Mouse (Mus musculus): ENCODE measurements around the gene Tap2. TPM values are rescaled to one million over a fixed set of nuclear protein-coding genes. Genes with fewer than 3 reads are reported as not detected.
A peak's percentile ranks its signal among the peaks of the same experiment; 100 is the strongest.

Tap2 gene
- polyA plus RNA-seq, 1 experiment, result 159 TPM

DNA sequence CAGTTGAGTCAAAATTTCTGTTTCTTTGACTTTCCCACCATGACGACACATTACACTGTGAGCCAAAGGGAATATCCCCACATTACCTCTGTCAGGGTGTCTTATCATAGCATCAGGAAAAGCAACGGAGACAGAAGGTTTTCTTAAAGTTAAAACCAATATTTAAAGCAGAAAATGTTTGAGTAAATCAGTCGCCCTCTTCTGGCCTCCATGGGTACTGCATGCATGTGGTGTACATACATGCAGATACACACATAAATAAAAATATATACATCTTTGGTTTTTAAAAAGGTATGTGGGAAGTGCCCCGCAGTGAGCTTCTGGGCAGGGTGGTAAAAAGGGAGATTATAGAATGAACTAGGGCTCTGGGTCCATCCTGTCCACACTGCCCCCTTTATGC is 26.1 kb upstream of the Tap2 start:
- TF ChIP-seq CTCF (IDR thresholded peaks at IDR 0.05; ENCODE audit: insufficient read depth, low read depth, low read length), result no peak
- TF ChIP-seq POLR2A (IDR thresholded peaks at IDR 0.05; ENCODE audit: insufficient read depth, low read depth, low read length), result no peak
- Histone ChIP-seq H3K4me3 (ENCODE audit: insufficient read depth, low read depth, low read length) (no peak overlapping the region), H3K27ac (ENCODE audit: insufficient read depth, low read depth, low read length) (no peak overlapping the region), H3K4me1 (ENCODE audit: control insufficient read depth, insufficient read depth, low read length) (no peaks in the 10 kb centered on the region)
- WGBS, result 75% methylated on average over 4 of the region's 4 CpGs

DNA sequence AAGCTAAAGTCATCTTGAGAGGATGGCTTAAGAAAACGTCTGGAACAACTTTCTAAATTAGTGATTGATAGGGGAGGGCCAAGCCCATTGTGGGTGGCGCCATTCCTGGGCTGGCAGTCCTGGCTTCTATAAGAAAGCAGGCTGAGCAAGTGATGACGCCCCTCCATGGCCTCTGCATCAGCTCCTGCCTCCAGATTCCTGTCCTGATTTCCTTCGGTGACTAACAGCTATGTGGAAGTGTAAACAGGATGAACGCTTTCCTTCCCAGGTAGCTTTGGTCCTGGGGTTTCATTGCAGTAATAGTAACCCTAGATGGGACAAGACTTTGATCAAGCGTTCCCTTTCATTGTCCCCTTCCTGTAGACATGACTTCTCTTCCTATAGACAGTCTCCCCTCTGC is 24.3 kb upstream of the Tap2 start:
- no peak for TF ChIP-seq CTCF (IDR thresholded peaks at IDR 0.05; ENCODE audit: insufficient read depth, low read depth, low read length)
- no peak for TF ChIP-seq POLR2A (IDR thresholded peaks at IDR 0.05; ENCODE audit: insufficient read depth, low read depth, low read length)
- Histone ChIP-seq H3K27ac (ENCODE audit: insufficient read depth, low read depth, low read length) (no peak overlapping the region), H3K4me3 (ENCODE audit: insufficient read depth, low read depth, low read length) (no peak overlapping the region), H3K4me1 (ENCODE audit: control insufficient read depth, insufficient read depth, low read length) (no peaks in the 10 kb centered on the region)
- WGBS, result 63% methylated on average over 6 of the region's 6 CpGs

DNA sequence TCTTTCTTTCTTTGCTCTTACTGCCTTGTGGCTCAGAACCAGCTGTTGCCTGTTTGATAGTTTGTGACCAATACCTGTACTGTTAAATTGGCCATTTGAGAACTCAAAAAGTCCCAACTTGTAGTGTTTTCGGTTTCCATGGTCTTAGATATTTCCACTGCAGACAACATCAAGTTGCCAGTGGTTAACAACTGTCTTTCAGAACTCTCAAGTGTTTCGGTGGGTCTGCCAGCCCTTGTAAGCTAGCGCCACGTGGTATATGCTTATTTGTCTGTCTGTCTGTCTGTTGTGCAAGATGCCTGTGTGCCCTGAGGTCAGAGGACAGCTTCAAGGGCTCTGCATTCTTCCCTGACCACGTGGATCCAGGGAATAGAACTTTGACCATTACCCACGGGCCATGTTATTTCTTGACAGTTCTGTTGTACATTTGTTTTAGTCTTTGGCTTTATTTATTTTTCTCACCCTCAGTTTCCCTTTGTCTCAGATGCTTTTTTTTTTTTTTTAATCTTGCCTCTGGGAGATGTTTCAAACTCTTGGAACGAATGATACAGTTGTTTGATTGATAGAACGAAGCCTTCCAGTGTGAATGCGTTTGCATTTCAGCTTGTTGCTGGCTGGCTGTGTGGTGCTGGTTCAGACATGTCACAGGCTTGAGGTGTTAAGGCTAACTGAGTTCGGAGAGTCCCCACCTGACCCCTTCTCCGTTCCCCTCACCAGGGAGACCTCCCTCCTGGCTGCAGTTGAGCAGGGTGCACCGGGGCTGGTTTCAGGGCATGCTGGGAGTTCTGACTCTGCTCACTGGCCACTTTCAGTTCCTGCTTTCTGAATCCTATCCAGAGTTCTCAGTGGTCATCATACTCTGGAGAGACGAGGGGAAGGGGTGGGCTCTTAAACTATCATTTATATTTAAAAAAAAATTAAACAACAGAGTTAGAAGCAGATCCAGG is 23.1 kb upstream of the Tap2 start:
- WGBS, result 68% methylated on average over 13 of the region's 13 CpGs
- TF ChIP-seq POLR2A (IDR thresholded peaks at IDR 0.05; ENCODE audit: insufficient read depth, low read depth, low read length) (no peak), CTCF (IDR thresholded peaks at IDR 0.05; ENCODE audit: insufficient read depth, low read depth, low read length) (no peak)
- Histone ChIP-seq H3K4me1 (ENCODE audit: control insufficient read depth, insufficient read depth, low read length) (no peaks in the 10 kb centered on the region), H3K27ac (ENCODE audit: insufficient read depth, low read depth, low read length) (no peak overlapping the region), H3K4me3 (ENCODE audit: insufficient read depth, low read depth, low read length) (no peak overlapping the region)

DNA sequence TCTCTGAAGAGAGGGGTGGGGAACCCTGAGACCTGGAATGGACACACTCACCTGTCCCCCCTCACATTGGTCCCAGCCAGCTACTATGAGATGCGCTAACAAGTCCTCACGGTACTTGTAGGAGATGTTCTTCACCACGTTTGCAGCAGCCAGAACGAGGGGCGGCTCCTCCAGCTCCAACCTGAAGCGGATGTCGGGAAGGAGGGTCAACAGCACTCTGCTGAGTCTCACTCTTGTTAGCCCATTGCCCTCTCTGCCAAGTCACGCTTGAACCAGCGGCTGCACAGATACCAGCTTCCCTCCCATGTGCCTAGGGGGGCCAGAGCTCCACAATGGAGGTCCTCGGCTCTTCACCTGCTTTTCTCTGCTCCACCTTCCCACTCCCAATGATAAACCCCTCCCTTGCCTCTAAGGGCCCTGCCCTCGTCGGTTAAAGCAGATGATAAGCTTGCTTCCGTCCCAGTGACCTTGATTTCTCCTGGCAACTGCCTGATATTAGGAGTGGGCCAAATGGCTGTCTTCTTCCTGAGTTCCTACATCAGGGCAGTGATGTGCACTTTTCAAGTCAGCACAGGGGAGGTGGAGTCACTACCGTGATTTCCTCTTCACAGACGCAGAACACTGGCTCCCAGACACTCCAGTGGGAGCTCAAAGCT is 19.6 kb upstream of the Tap2 start:
- Histone ChIP-seq H3K27ac (ENCODE audit: insufficient read depth, low read depth, low read length) (no peak overlapping the region), H3K4me3 (ENCODE audit: insufficient read depth, low read depth, low read length) (no peak overlapping the region), H3K4me1 (ENCODE audit: control insufficient read depth, insufficient read depth, low read length) (peaks cover 16% of the 10 kb centered on the region)
- no peak for TF ChIP-seq CTCF (IDR thresholded peaks at IDR 0.05; ENCODE audit: insufficient read depth, low read depth, low read length)
- no peak for TF ChIP-seq POLR2A (IDR thresholded peaks at IDR 0.05; ENCODE audit: insufficient read depth, low read depth, low read length)
- 71% methylated on average over 15 of the region's 15 CpGs for WGBS

DNA sequence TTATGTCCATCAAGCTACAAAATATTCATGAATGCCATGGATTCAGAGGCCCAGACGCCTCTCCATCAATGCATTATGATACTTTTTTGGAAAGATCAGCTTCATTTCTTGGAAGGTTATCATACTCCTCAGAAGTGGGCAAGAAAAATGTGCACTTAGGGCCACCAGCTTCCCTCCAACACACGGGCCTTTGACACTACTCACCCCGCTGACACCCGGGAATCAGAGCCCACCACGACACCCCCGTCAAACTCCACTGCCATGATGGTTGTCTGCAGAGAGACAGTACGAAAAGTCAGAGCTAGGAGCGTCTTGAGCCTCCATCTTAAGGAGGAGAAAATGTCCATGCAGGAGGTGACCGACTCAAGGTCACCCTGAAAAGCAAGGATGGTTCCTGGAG is 17.8 kb upstream of the Tap2 start:
- Histone ChIP-seq H3K4me1 (ENCODE audit: control insufficient read depth, insufficient read depth, low read length) (peaks cover 20% of the 10 kb centered on the region), H3K4me3 (ENCODE audit: insufficient read depth, low read depth, low read length) (no peak overlapping the region), H3K27ac (ENCODE audit: insufficient read depth, low read depth, low read length) (no peak overlapping the region)
- WGBS, result 93% methylated on average over 9 of the region's 9 CpGs
- TF ChIP-seq CTCF (IDR thresholded peaks at IDR 0.05; ENCODE audit: insufficient read depth, low read depth, low read length) (no peak), POLR2A (IDR thresholded peaks at IDR 0.05; ENCODE audit: insufficient read depth, low read depth, low read length) (no peak)

DNA sequence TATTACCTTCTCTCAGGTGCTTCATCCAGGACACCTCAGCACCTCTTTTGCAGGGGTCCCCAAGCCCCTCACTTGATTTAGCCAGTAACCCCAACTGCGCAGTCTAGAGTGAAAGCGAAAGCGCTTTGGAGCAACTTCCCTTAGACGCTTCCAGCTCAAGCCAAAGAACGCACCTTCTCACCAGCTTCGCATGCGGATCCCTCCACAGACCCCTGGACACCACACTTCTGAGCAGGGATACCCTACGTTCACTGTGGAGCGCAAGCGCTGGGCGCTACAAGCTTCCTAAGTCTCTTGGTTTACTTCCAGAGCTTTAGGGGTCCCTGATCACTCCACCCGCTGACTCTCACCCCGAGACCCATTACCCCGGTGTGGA is 16.5 kb upstream of the Tap2 start:
- TF ChIP-seq CTCF (IDR thresholded peaks at IDR 0.05; ENCODE audit: insufficient read depth, low read depth, low read length) (no peak), POLR2A (IDR thresholded peaks at IDR 0.05; ENCODE audit: insufficient read depth, low read depth, low read length) (no peak)
- Histone ChIP-seq H3K4me3 (ENCODE audit: insufficient read depth, low read depth, low read length) (peak overlapping the region; percentile 67), H3K27ac (ENCODE audit: insufficient read depth, low read depth, low read length) (no peak overlapping the region), H3K4me1 (ENCODE audit: control insufficient read depth, insufficient read depth, low read length) (peaks cover 20% of the 10 kb centered on the region)
- 3% methylated on average over 14 of the region's 14 CpGs for WGBS

DNA sequence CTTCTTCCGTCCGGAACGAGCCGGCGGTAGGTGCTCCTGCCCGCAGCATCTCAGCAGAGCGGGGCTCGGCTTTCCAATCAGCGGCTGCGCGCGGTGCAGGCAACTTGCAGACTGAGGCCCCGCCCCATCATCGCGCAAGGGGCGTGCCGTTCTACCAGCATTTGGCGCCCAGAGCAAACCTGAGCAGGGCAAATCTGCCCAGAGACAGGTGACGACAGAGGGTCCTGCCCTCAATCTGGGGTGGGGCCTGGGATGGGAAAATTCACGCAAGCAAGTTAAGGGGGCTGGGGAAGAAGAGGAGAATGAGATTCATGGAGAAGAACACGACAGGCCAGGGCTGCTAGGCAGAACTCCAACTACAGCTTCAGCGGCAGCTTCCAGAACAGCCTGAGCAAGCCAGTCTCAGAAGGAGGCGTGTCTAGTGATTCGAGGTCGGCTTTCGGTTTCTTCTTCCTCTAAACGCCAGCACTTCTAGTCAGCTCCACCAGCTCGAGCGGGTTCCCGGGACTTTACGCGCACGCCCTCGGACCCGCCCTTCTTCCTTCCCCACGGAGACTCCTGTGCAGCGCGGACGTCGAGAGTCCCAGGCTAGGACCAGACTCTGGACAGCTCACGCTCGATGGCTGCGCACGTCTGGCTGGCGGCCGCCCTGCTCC is 15.9 kb upstream of the Tap2 start, which contains the start of the genes Tap1 and Psmb9:
Tap1 (plus strand) TSS at position 293 of the 656 bp plus-strand sequence.
Psmb9 (minus strand) TSS at position 504 of the 656 bp plus-strand sequence.
- H3K27ac ChIP-seq (ENCODE audit: insufficient read depth, low read depth, low read length), result no peak within 1 kb of the TSS
- no peak for TF ChIP-seq CTCF (IDR thresholded peaks at IDR 0.05; ENCODE audit: insufficient read depth, low read depth, low read length)
- no peak; the same call in 1 of the 2 replicates for TF ChIP-seq POLR2A (IDR thresholded peaks at IDR 0.05; ENCODE audit: insufficient read depth, low read depth, low read length)

DNA sequence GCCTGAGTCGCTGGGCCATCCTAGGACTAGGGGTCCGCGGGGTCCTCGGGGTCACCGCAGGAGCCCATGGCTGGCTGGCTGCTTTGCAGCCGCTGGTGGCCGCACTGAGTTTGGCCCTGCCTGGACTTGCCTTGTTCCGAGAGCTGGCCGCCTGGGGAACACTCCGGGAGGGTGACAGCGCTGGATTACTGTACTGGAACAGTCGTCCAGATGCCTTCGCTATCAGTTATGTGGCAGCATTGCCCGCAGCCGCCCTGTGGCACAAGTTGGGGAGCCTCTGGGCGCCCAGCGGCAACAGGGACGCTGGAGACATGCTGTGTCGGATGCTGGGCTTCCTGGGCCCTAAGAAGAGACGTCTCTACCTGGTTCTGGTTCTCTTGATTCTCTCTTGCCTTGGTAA is 15.3 kb upstream of the Tap2 start:
- Histone ChIP-seq H3K4me3 (ENCODE audit: insufficient read depth, low read depth, low read length) (peak overlapping the region; percentile 67), H3K27ac (ENCODE audit: insufficient read depth, low read depth, low read length) (no peak overlapping the region), H3K4me1 (ENCODE audit: control insufficient read depth, insufficient read depth, low read length) (peaks cover 20% of the 10 kb centered on the region)
- TF ChIP-seq CTCF (IDR thresholded peaks at IDR 0.05; ENCODE audit: insufficient read depth, low read depth, low read length), result no peak
- 5% methylated on average over 20 of the region's 20 CpGs for WGBS

More for the DNA sequence above, 15.9 kb upstream of the Tap2 start, which contains the start of the genes Tap1 and Psmb9:
- under 1% methylated on average over 46 of the region's 46 CpGs for WGBS
- peaks cover 20% of the 10 kb centered on the region for H3K4me1 ChIP-seq (ENCODE audit: control insufficient read depth, insufficient read depth, low read length)
- peak within 1 kb of the TSS; percentile 67 for H3K4me3 ChIP-seq (ENCODE audit: insufficient read depth, low read depth, low read length)
